Mouse (Mus musculus): Measurements from ENCODE around the gene Rgp1.

DNA sequence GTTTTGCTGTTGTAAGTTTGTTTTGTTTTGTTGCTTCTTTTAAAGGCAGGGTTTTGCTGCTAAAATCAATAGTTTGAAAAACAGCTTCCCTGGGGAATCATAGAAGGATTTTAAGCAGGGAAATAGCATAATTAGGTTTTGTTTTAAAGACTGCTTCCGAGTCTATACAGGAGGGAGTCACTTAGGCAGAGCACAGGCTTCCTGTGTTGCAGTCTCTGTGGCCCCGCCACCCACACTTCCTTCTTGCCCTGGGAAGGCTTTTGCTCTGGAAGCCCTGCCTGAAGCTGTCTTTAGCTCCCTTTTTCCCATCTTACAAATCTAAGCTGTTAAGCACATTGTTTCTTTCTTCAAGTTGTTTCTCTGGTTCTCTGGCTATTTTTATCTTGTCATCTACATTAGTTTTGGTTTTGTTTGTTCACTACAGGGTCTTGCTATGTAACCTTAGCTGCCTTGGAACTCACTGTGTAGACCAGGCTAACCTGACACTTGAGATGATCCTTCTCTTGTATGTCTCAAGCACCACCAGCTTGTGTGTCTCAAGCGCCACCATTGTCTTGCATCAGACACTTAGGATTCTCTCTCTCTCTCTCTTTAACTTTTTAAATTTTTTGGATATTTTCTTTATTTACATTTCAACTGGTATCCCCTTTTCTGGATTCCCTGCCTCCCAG lies 34.7 kb downstream of the Rgp1 start:
- no peak for TF ChIP-seq CTCF (IDR thresholded peaks at IDR 0.05 in 2 of 3, conservative IDR thresholded peaks at IDR 0.05 in 1 of 3; ENCODE audit: control insufficient read depth in 1 of 3, insufficient read depth in 1 of 3, low read depth in 2 of 3, low read length in 3 of 3, poor library complexity in 1 of 3, severe bottlenecking in 1 of 3)
- no peak for TF ChIP-seq CHD2 (IDR thresholded peaks at IDR 0.05; ENCODE audit: low read length)
- peak; percentile 29 to 67; a peak in 2 of 4 replicates for TF ChIP-seq POLR2A (IDR thresholded peaks at IDR 0.05; ENCODE audit: control insufficient read depth in 1 of 2, insufficient read depth in 1 of 2, low read depth in 1 of 2, low read length in 2 of 2, poor library complexity in 1 of 2)
- no peak for TF ChIP-seq CHD1 (IDR thresholded peaks at IDR 0.05; ENCODE audit: low read depth, low read length)
- peak; percentile 86 for TF ChIP-seq TBP (IDR thresholded peaks at IDR 0.05; ENCODE audit: low read depth, low read length)
- TF ChIP-seq ELF1 (IDR thresholded peaks at IDR 0.05; ENCODE audit: low read depth, low read length), result peak; percentile 93
- TF ChIP-seq TCF12 (IDR thresholded peaks at IDR 0.05; ENCODE audit: low read depth, low read length), result peak; percentile 53; the same call in 1 of the 2 replicates
- TF ChIP-seq EP300 (IDR thresholded peaks at IDR 0.05; ENCODE audit: low read depth in 1 of 2, low read length in 2 of 2), result no peak
- no peak for TF ChIP-seq GABPA (IDR thresholded peaks at IDR 0.05; ENCODE audit: low read depth, low read length)
